Mouse (Mus musculus): ENCODE results near the gene Alox5ap.

Alox5ap gene

DNA sequence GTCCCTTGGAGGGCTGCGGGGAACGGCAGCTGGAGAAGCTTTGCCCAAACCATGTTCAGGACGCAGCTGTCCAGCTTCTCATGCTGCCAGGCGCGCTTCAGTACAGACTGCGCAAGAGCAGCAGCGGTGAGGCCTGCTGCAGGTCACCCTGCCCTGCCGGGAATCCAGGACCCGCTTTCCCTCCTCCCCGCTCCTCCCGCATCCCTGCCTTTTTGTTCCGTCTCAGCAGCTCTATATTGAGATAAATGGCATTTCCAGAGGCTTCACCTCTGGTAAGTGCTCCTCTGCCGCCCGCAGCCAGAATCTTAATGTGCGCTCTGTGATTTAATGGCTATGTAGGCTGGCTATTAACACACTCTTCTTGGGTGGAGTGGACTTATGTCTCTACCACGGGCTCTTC is 5.5 kb upstream of the Alox5ap start:
- DNase-seq (ENCODE audit: low spot score in 2 of 2): no peak

DNA sequence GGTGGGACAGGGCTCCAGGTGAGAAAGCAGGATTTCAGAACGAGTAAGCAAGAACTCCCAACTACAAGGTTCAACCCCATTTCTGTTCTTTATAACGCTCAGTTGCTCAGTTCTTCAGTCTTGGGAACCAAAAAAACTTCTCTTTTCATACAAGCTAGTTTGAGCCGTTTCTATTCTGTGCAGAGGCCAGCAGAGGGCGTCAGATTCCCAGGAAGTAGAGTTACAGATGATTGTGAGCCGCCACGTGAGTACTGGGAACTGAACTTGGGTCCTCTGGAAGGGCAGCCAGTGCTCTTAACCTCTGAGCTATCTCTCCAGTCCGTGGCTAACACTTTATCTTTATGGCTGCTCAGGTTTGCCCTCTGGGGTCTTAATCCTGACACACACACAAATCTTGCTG is 3.1 kb upstream of the Alox5ap start:
- no peak for DNase-seq (ENCODE audit: low spot score in 2 of 2)

DNA sequence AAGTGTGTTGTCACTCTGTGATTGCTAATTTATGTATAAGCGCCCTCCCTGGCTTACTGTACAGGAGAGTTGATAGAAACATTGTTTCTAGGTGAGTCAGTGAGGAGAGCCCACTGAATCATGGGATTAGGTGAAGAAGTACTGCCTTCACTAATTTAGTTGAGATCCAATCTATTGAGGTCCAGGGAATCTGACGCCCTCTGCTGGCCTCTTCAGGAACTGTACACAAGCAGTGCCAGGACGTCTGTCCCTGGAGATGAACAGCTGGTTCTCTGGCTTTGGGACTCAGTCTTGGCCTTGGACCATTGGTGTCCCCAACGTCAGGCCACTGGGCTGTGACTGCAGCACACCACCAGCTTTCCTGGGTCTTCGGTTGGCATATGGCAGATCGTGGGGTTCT is 2.7 kb upstream of the Alox5ap start:
- DNase-seq (ENCODE audit: low spot score in 2 of 2): no peak

DNA sequence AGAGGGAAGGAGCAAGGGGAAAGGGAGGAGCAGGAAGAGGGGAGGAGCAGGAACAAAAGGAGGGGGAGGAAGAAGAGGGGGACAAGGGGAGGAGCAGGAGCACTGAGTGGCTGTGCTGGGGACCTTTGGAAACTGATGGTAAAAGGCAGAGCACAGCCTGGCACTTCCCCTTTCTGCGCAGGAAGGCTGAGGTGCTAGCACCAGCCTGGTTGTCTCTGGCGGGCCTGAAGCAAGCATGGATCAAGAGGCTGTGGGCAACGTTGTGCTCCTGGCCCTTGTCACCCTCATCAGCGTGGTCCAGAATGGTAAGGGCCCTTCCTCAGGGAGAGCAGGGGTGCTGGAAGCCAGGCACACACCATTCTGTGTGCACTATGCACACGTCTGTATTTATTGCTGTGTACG is 312 bp downstream of the Alox5ap start:
- no peak for DNase-seq (ENCODE audit: low spot score in 2 of 2)

DNA sequence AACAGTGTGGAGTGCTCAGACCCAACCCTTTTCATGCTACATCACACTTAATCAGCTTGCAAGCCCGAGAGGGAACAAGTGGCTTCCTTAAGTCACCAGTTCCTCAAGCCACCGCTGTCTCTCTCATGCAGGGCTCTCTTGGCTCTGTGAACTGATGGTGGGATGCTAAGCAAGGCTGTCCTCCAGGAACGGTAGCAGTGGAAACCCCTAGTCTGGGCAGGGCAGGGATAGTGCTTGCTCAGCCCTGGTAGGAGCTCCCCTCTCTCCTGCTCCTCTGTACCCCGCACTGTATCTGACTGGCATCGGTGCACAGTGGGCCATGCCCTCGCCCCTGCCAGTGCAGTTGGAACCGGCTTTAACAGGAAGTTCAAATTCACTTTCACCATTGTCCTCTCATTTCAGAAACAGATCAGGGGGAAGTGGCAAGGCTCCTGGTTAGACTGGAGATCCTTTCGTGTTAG is 2.2 kb downstream of the Alox5ap start:
- no peak for DNase-seq (ENCODE audit: low spot score in 2 of 2)

DNA sequence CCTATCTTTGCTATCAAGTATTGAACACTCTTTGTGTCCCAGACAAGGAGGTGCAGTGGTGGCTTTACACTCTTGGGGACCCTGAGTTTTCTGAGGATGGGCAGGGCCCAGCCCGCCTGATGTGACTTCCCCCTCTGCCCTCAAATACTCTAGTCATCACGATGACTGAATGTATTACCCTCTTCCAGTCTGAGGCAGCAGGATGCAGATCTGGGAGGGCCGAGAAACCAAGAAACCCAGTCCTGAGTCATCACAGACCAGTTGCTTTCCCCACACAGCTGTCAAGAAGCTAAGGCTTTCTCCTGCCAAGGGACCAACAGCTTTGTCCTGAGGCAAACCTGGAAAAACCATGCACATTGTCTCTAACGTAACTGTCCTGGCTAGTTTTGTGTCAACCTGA is 2.9 kb downstream of the Alox5ap start:
- no peak for DNase-seq (ENCODE audit: low spot score in 2 of 2)

DNA sequence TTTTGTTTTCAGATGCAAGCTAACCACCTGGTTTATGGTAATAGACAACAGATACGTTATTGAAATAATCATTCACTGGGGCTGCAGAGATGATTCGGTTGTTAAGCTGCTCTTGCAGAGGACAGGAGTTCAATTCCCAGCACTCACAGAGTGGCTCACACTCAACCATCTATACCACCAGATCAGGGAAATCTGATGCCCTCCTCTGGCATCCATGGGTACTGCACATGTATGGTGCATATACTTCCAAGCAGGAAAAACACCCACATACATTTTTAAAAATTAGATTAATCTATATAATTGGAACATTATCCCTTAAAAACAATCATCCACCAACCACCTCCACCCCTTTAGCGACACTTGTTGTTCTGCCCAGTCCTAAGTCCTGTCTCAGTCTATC is 6.7 kb downstream of the Alox5ap start:
- no peak for DNase-seq (ENCODE audit: low spot score in 2 of 2)

DNA sequence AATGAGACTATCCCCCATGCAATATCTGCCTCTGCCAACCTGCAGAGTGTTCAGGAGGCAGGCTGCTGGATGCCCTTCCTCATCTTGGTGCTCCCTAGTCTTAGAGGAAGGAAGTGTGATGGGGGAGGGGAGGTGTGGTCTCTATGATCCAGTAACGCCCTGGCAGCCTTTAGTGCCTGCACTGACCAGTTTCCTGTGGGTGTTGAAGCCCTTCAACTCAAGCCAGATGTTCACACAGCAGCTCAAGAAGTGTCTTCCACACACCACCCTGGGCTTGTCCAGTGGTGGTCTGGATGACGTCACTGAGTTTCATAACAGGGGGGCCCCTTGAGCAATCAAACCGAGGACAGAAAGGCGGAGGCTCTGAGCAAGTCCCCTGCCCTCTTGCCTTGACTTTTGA is 8.0 kb downstream of the Alox5ap start:
- no peak for DNase-seq (ENCODE audit: low spot score in 2 of 2)

DNA sequence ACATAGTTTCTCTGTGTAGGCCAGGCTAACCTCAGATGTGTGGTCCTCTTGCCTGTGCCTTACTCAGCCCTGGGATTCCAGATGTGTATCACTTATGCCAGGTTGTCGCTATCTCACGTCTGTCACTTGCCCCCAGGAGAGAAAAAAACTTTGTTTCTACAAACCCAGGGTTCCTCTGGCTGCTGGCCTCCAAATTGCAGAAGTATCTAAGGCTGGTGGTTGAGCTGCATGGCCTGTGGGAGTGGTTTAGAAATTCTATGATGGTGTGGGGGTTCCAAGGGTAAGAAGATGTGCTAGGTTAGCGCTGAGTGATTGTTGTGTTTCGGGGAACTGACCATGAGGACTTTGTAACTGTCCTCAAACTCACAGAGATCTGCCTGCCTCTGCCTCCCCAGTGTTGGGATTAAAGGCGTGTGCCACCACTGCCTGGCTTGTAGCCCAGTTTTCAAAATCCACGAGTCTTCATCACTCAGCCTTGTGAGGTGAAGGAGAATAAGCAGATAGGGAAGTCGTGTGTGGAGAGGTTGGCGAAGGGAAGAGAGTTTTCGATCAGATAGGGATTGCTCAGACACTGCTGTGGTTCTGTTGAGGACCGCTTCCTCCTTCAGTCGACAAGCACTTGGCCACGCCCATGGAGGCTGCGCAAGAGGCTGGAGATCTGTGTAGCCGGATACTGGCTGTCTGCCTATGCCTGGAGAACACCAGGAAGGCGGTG is 10.0 kb downstream of the Alox5ap start:
- DNase-seq (ENCODE audit: low spot score in 2 of 2): no peak

DNA sequence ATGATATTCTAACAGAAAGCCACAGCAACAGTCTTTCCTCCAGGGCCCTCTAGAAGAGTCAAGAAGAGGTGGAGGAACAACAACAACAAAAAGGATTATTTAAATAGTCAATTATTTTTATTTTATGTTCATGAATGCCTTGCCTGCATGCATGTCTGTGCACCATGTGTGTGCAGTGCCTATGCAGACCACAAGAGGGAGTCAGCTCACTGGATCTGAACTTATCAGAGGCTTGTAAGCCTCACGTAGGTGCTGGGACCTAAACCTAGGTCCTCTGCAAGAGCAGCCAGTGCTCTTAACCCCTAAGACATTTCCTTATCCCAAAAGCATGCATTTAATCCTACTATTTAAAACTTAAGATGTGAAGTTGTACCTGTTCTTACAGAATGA is 10.5 kb downstream of the Alox5ap start:
- DNase-seq (ENCODE audit: low spot score in 2 of 2): no peak

DNA sequence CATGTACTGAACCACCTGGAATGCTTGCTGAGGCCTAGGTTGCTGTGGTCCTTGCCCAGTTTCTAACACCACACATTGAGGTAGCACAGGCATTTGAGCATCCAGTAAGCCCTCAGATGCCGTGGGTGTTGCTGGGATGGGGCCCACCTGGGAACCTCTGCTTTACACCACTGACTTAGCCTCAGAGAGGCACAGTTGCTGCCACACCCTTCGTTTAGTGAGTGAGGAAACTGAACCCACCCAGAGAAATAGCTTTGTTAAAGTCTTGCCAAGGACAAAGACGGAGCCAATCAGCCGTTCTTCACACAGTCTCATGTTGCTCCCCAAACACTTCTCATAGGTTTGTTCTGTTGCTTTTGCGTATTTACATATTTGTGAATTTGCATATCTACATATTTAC is 13.0 kb downstream of the Alox5ap start:
- no peak for DNase-seq (ENCODE audit: low spot score in 2 of 2)

DNA sequence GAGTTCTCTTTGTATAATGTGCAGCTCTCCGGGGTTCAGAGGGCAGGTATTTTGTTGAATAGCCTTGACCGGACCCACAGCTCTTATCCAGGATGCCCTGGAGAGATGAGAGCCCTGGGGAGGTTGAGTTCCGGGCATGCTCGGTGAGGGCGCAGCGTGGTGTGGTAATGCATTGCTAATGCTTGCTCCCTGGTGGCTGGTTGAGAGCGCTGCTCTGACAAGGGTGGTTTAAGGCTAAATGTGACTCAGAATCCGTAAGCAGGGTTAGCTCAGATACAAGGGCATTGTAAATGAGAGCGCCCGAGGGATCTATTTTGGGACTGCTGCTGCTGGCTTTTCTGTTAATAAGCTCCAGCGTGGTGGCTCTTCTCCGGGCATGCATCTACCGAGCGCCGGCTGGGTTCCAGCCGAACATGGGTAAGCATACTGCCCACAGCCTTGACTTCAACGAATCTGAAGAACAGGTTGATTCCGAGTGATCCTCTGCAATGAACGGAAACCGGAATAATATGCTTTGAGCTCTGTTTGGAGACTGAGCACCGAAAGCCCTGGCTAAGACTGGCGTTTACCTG is 14.8 kb downstream of the Alox5ap start:
- DNase-seq (ENCODE audit: low spot score in 2 of 2): no peak

DNA sequence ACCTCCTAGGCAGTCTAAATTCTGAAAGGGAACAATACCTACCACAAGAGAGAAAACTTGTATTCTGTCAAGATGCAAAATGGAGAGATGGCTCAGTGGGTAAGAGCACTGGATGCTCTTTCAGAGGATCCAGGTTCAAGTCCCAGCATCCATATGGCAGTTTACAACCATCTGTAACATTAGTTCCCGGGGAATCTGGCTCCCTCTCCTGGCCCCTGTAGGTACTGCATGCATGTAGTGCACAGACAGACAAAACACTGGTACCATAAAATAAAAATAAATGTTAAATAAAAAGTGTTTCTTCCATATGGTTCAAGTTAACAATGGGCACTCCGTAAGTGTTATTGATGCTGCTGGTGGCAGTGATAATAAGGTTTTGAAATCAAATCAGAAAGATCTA is 18.4 kb downstream of the Alox5ap start:
- DNase-seq (ENCODE audit: low spot score in 2 of 2): no peak

DNA sequence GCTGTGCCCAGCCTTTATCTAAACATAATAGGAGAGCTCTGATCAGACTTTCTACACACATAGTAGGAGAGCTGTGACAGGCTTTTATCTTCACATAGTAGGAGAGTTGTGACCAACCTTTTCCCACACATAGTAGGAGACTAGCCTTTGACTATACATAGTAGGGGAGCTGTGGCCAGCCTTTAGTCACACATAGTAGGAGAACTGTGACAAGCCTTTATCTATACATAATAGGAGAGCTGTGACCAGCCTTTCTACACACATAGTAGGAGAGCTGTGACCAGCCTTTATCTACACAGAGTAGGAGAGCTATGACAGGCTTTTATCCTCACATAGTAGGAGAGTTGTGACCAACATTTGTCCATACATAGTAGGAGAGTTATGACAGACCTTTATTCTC is 19.3 kb downstream of the Alox5ap start:
- no peak for DNase-seq (ENCODE audit: low spot score in 2 of 2)

DNA sequence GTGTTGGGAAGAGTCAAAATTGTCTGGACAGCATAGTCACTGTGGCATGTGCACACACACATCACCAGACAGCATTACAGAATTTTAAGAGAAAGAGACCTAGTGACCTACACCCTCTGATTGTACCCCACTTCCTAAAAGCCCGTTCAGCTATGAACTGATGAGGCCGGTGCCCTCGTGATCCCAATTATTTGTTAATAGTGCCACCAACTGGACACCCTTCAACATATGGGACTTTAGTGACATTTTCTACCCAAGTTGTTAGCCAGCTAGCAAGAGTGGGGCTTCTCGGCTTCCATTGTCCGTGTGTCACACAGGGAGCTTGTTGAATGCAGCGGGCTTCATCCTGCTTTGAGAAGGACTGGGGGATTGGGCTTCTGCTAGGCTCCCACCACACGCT is 21.5 kb downstream of the Alox5ap start:
- DNase-seq (ENCODE audit: low spot score in 2 of 2): no peak

DNA sequence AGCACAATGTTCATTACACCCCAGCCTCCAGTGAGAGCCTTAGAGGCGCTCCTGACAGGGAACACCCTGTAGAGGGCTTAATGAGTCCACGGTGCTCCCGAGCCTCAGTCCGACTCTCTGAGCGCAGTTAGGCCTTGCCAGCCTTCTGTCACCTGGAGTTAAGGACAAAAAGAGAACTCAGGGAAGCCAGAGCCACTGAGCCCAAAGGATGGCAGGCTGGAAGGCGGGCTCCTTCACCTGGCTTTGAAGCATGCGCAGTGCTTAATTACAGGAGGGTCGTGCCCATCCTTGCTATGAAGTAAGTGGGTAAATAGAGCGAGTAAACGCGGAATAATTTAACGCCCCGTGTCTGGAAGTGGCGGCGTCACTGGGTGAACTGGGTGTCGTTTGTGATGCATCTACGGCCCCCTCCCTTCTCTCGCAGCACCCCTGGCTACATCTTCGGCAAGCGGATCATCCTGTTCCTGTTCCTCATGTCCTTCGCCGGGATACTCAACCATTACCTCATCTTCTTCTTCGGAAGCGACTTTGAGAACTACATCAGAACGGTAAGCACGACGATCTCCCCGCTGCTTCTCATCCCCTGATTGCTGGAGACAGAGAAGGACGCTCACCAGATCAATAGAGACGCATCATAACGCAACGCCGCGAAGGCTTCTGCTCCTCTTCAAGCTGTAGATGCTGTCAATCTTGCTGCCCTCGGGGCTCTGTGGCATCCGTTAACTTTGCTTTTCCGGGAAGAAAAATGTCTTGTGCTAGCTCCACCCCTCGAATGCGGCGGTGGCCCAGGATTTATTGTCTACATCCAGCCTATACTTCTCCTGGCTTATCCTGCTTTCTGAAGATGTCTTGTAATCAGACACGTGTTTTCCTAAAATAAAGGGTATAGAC is 22.8 kb downstream of the Alox5ap start:
- DNase-seq (ENCODE audit: low spot score in 2 of 2): no peak

DNA sequence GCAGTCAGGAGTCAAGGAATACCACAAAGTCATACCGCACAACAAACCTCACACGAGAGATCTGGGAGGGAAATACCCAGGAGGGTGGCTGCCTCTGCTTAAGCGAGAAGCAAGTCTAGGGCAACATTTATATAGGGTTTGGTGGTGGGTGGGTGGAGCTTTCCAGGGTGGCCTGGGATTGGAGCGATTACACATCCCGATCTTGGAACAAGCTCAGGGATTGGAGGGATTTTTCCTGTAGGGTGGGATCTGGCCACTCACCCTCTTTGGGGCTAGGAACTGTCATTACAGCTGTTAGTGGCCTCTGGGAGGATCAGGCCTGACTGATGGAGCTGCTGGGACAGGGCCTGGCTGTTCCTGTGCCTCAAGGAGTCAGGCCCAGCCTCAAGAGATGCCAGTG is 26.7 kb downstream of the Alox5ap start:
- no peak for DNase-seq (ENCODE audit: low spot score in 2 of 2)

DNA sequence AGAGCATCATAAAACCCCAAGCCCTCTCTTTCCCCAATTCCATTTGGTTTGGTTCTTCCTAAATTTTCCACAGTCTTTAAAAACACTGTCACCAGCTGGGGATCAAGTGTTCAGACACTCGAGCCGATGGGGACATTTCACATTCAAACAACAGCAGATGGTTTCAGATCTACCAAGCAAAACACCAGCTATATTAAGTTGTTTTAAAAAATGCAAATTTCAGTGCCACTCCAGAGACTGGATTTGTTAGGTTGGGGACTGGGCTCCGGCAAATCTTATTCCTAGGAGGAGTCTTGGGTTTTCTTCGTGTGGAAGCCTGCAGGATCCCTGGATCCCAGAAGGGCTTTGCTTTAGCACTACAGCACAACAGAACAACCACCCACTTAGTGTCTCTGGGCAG is 28.5 kb downstream of the Alox5ap start:
- DNase-seq (ENCODE audit: low spot score in 2 of 2): no peak

DNA sequence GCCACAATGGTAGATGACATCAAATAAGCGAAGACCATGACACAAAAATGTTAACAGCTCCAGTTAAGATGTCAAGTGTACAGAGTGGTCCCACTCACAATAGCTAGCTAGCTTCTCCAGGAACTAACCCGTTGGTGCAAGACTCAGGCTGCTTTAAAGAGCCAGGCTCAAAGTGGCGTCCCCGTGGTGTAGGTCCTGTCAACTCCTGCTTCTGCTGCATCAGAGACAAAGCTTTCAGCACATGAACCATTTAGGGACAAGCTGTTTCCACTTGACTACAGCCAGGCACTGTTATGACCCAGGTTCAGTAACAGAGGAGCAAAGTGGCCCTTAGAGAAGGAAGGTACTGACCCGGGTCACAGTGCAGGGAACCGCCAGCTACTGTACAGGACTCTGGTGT is 32.2 kb downstream of the Alox5ap start:
- no peak for DNase-seq (ENCODE audit: low spot score in 2 of 2)

DNA sequence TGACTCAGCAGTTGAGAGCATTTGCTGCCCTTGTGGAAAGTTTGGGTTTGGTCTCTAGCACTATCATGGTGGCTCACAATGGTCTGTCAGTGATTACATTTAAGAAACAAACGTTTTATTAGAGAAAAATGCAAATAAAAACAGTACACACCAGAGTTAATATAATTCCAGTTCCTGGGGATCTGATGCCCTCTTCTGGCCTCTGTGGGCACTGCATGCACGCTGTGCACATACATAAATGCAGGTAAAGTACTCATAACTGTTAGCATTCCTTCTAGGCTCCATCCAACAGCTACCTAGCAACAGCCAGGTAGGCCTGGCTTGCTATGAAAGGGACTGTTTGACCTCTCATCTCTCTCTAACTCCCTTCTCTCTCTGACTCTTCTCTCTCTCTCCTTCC is 32.9 kb downstream of the Alox5ap start:
- DNase-seq (ENCODE audit: low spot score in 2 of 2): no peak

DNA sequence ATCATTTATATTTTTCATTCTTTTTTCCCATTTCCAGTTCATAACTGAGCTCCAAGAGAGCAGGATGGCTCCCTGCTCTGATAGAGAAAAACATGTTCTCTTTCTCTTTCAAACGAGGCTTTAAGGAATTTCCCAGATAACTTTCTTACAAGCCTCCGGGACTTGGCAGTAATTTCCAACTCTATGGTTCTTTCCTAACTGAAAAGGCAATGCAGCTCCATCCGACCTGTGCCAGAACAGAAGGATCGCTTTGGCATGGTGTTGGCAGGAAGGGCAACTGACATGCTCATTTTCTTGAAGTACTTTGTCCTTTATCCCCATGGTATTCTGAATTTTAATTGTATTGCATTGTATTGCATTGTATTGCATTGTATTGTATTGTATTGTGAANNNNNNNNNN is 33.7 kb downstream of the Alox5ap start:
- no peak for DNase-seq (ENCODE audit: low spot score in 2 of 2)

DNA sequence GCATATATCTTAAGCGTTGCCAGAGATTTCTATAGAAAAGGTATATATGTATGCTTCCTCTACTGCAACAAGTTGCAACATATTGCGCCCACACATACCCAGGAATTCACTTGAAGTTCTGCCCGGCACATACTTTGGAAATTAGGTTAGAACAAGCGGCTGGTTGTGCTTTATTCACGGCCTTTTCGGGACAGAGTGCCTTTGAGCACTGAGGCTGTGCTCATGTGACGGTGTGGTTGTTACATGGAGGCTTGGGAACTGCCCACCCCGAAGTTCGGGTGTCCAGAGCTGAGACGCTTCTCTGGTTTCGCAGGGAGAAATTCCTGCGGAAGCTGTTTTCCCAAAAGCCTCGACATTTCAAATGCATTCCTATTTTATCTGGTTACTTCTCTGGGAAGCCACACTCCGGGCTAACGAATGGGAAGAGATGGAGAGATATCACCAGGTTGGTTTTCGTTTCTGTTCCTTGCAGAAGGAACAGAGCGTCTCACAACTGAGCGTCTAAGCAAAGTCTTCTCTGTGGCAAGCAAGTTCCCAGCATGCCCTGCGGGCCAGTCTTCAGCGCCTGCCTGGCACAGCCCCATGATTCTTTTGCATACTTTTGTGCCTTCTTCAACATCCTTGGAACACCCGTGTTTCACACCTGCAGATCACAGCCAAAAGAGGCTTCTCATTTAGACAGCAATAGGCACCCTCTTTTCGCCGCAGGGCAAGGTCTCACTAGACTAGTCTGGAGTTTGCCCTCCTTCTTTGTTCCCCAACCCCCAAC is 48.5 kb downstream of the Alox5ap start:
- DNase-seq (ENCODE audit: low spot score in 2 of 2): no peak

Data from urinary bladder, postnatal 36 days (tissue).